Mouse (Mus musculus) spleen, adult 2 months (tissue): ENCODE data around the gene S100a8.

Experiments used
- CTCF ChIP-seq: fragments of 200-500 bp; IDR thresholded peaks from 2 replicates; pipeline ENCODE4 v1.5.1; 2011; ENCODE audit warnings: mild to moderate bottlenecking, inconsistent platforms; ENCODE audit not compliant: insufficient read depth, insufficient read length, insufficient replicate concordance; ENCODE audit errors: extremely low read depth
- POLR2A ChIP-seq: fragments of 200-500 bp; IDR thresholded peaks from 2 replicates; pipeline ENCODE4 v1.6.1; 2011; ENCODE audit warnings: low read depth, low read length, inconsistent platforms

DNA sequence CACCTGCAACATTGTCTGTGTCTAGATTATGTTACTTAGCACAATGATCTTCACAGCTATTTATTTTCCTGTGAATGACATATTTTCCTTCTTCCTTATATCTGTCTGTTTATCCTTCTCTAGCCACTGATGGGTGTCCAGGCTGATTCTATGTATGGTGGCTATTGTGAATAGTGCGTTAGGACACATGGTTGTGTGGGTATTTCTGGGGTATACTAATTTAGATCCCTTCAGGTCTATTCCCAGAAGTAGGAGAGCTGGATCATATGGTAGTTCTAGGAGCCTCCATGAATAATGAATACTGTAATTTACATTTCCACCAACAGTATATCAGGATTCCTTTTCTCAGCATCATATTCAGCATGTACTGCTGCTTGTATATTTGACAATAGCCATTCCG is 18.9 kb upstream of the S100a8 start:
- TF ChIP-seq POLR2A (no peak), CTCF (no peak)
